Mouse (Mus musculus) CD4-positive, CD25-positive, alpha-beta regulatory T cell, adult 2 months (primary cell): ENCODE measurements around the gene Fam178b.
A peak's percentile ranks its signal among the peaks of the same experiment; 100 is the strongest.

Experiments used
- DNase-seq: peaks from one replicate; pipeline ENCODE4 v3.0.0-alpha.2; 2012; ENCODE audit warnings: low read depth, low spot score

Fam178b gene

DNA sequence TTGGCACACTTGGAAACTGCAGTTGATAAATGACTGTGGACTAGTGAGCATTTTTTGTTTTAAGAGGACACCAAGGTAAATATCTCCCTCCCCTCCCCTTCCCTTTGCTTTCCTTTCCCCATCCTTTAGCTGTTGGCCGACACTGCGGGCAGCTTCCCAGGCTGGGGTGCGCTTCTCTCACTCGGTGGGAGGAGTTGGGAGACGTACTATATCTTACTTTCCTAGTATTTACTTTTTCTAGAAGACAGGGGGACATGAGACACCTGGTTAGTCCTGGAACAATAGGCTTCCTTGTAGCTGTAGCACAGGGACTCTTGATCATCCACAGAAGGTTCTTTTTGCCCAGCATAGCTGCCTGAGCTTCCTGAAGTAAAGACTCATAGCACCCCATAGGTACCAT lies 158.9 kb downstream of the Fam178b start:
- no peak for DNase-seq

DNA sequence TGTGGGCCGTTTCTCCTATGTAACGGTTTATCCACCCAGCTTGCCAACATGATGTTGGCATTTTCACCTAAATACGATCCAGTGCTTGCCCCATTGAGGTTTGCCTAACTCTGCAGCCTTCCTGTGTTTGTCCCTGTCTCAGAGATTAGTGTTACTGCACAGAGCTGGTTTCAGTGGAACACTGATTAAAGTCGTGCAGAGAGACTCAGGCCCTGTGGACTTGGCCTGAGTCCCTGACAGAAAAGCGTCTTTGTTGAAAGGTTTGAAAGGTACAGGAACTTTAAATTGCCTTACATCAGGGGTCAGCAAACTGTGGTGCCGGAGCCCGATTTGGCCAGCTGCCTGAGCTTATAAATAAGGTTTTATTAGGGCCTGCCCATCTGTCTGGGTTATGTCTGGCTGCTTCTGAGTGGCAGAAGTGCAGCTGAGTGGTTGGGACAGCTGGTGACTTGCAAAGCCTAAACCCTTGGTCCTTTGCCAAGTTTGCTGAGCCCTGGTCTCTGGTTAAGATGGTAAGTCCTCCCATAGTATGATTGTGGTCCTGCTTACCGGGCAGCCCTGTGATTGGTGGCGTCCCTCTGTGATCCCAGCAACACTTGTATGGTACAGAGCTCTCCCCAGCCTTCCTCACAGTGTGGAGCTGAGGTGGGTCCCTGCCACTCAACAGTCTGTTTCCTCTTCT lies 159.5 kb downstream of the Fam178b start:
- DNase-seq, result no peak

DNA sequence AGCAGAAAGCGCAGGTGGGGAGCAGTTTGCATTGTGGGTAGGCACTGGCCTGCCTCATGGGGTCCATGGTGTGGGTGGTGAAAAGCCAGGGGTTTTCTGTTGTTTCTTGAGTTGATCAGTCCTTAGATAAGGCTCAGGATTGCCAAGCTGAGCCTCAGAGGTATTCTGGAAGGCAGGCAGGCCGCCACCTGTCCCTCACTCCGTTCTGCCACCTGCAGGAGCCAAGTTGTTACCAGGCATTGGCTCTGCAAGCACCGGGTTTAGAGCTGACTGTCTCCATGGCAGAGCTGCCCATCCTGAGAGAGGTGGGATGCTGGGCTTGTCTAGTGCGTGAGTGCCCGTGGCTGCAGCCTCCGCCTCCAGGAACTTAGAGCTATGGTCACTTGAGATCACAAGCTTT lies 160.8 kb downstream of the Fam178b start:
- no peak for DNase-seq

DNA sequence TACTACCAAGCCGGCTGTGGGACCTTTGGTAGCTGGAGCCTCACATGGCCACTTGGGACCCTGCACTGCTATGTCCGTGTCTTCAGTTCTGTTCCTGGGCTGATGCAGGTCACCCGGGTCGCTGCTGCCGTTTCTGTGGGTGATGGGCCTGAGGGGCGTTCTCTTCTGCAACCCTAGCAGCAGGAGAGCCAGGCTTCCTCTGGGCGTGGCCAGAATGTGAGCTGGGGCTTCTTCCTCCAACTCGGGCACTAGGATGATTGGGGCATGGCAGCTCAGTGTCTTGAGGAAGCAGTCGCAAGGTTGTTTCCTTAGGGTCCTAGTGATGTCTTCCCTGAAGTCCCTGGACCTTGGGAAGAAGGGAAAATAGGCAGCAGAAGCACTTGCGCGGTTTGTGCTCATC lies 163.4 kb downstream of the Fam178b start:
- DNase-seq, result no peak

DNA sequence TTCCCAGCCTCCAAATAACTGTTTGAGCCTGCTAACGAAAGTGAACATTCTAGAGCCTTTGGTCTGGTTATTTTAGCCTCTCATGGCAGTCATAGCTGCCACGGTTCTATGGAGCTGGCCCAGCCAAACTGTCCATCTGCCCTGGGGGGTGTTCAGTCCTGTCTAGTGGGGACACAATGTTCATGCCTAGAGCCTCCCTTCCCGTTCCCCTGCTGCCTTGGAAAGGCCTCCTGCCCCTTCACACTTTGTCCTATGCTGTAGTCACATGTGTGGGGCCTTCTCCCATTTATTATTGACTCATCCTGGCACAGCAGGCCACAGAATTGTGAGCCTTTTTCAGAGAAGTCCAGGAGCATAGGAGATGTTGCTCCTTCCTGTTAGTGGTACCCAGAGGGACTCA lies 164.7 kb downstream of the Fam178b start:
- DNase-seq, result no peak

DNA sequence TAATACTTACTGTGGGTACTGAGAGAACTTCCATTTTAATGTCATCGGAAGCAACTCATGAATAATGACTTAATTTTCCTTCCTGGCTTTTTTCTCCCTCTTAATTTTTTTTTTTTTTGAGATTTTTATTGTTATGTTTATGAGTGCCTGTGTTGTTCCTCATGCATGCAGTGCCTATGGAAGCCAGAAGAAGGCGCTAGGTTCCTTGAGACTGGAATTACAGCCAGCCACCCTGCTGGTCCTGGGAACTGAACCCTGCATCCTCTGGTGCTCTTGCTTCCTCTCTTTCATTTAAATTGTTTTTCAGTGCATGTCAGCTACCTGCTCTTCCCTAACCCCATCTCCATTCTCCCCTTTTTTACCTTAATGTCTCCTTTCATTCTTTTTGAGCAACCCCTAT lies 169.3 kb downstream of the Fam178b start:
- peak; percentile 34 for DNase-seq

DNA sequence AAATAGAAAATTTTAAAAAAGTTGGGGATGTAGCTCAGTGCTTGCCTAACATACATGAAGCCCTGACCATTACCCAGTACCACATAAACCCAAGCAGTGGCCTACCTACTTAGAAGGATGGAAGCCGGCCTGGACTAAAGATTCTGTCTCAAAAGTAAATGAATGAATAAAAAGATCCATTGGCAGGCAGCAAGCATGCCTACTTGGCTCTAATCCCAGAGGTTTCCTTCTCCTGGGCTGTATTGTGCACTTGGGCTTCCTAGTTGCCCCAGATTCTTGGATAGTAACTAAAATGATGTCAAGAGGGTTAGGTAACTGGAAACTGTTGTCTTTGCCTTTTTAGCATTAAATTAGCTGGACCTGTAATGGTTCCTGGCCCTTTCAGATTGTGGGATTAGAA lies 169.7 kb downstream of the Fam178b start:
- no peak for DNase-seq

DNA sequence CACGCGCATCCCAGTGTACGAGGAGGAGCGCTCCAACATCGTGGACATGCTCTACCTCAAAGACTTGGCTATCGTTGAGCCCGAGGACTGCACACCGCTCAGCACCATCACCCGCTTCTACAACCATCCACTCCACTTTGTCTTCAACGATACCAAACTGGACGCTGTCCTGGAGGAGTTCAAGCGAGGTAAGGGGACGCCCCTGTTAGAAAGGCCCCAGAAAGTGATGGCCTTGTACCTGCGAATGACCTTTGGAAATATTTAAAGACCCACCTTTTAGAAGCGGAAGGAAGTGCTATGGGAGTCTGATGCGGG lies 170.1 kb downstream of the Fam178b start:
- DNase-seq, result no peak
